Mouse (Mus musculus) left cerebral cortex, adult 8-10 months (tissue): Measurements from ENCODE around the gene C030005K15Rik. TPM values are rescaled to one million over a fixed set of nuclear protein-coding genes. Genes with fewer than 3 reads are reported as not detected.

ENCODE experiments used
- total RNA-seq, 4 experiments: library from RNA; stranded (reverse); gene quantifications; 2 replicates each; pipeline ENCODE4 v1.2.4; 2022

Gene C030005K15Rik
- total RNA-seq, 4 experiments from 2014 or later: 0.30 to 0.95 (median 0.43) TPM

Other genes starting within 250 kb of the C030005K15Rik start
- gene Dcn, start 247.1 kb downstream of the C030005K15Rik start, total RNA-seq: 10 to 100 TPM; 14.7 to 21.4 (median 17.2) TPM
- 1 to 10 TPM; 1.5 to 2.7 (median 2.5) TPM for gene Lum, start 161.6 kb downstream of the C030005K15Rik start, total RNA-seq
- not detected for gene Kera, start 119.9 kb downstream of the C030005K15Rik start, total RNA-seq
- gene Epyc, start 82.7 kb downstream of the C030005K15Rik start, total RNA-seq: under 1 TPM in 1 of 4 experiments, not detected in 3; 0.22 TPM
- not detected for gene Ccer1, start 33.7 kb downstream of the C030005K15Rik start, total RNA-seq